Mouse (Mus musculus): ENCODE measurements around the gene Lrpprc. TPM values are rescaled to one million over a fixed set of nuclear protein-coding genes. Genes with fewer than 3 reads are reported as not detected.

The Lrpprc gene
- polyA plus RNA-seq, 1 experiment from 2014 or later: 41.1 TPM

DNA sequence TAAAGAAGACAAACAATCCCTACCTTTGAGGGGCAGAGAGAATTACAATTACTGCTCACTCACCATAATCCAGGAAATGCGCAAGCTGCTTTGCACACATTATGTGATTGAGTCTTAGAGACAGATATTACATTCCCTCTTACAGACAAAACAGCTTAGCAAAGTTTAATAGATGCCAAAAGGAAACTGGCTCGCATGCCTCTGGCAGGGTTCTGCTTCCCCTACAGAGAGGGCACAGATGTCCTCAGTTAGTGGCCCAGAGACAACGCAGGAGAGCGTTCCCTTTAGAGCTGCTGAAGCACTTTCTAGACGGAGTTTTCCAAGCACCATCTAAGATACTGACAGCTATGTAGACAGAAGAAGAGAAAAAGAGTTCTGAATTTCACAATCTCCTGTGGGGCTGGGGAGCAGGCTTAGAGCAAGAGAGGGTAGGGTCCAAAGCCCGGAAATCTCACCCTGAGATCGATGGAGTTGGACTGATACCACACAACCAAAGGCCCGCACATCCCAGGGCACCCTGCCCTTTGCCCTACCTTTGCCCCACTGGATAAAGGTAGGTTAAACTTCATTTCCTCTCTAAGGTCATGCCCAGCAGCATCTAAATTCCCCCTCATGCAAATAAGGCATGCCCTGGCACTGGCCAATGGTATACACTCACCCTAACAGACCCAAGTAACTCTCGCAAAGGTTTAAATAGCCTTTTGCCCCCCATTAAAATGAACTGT, 52.4 kb downstream of the Lrpprc start:
- Histone ChIP-seq H3K36me3 (peaks cover 11% of the 10 kb centered on the region; the same call in 1 of the 2 replicates), H3K4me1 (peaks cover 27% of the 10 kb centered on the region), H3K4me3 (no peak overlapping the region), H3K9ac (no peak overlapping the region), H3K27me3 (no peaks in the 10 kb centered on the region), H3K27ac (peak overlapping the region; percentile 81), H3K9me3 (no peaks in the 10 kb centered on the region), H3K4me2 (peak overlapping the region; percentile 9)
- 31% methylated on average over 9 of the region's 9 CpGs for WGBS
- no peak for ATAC-seq (ENCODE audit: insufficient number of reproducible peaks, insufficient read depth, low FRiP score, low TSS enrichment, low read depth)

DNA sequence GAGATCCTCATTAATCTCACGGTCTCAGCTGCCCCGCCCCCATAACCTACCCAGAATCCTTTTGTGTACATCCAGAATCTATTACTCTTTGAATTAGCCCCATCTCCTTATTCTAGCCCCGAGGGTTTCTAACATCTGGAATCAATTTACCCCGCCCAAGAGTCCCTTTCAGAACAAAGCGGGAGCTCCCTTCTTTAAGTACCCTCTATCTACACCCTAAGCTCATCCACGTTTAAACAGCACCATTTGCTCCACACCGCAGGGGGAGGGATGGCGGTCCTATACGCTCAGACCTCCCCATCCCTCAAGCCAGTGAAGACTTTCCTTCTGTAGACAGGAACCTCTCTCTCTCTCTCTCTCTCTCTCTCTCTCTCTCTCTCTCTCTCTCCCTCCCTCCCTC, 53.9 kb downstream of the Lrpprc start:
- WGBS: 21% methylated on average over 9 of the region's 9 CpGs
- Histone ChIP-seq H3K27ac (no peak overlapping the region; the same call in 1 of the 2 replicates), H3K27me3 (no peaks in the 10 kb centered on the region), H3K4me1 (peaks cover 24% of the 10 kb centered on the region), H3K9ac (no peak overlapping the region), H3K4me2 (peak overlapping the region; percentile 26; the same call in 1 of the 2 replicates), H3K4me3 (no peak overlapping the region), H3K36me3 (peaks cover 13% of the 10 kb centered on the region; the same call in 1 of the 2 replicates), H3K9me3 (no peaks in the 10 kb centered on the region)
- no peak for ATAC-seq (ENCODE audit: insufficient number of reproducible peaks, insufficient read depth, low FRiP score, low TSS enrichment, low read depth)

DNA sequence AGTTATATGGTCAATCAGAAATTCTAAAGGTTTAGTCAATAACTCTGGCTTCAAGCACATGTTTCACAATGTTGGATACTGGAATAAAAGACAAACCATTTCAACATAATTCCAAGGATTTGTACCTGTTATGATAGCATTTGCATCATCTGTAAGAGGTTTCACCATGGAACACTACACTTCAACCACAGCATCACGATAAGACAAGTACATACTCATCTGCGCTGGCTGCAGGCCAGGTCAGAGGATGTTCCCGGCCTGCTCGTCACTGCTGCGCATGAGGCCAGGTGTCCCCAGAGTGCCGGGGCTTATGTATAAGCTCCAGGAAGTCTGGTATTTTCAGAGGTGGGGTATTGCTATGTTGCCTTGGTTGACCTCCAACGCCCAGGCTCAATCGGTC, 58.0 kb downstream of the Lrpprc start:
- 92% methylated on average over 8 of the region's 8 CpGs for WGBS
- Histone ChIP-seq H3K27ac (no peak overlapping the region), H3K4me3 (no peak overlapping the region), H3K4me1 (peaks cover 8% of the 10 kb centered on the region), H3K27me3 (no peaks in the 10 kb centered on the region), H3K9me3 (no peaks in the 10 kb centered on the region), H3K36me3 (peaks cover 31% of the 10 kb centered on the region), H3K9ac (no peak overlapping the region), H3K4me2 (no peak overlapping the region)
- no peak for ATAC-seq (ENCODE audit: insufficient number of reproducible peaks, insufficient read depth, low FRiP score, low TSS enrichment, low read depth)

DNA sequence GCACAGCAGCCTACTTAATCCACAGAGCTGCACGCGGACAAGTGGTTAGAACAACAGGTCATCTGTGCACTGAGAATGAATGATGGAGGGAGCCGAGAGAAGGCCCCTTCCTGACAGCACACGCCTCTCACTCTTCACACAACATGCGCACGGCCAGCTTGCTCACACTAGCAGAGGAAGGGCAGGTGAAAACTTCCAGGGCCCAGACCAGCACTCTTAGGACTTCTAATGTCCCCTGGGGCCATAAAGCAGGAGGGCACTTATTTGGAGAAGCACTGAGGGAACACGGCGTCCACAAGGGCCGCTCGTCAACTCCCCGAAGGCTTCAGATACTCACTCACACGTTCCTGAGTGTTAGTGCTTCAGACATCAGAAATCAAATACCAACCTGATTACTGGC, 59.2 kb downstream of the Lrpprc start:
- no peak overlapping the region for H3K27ac ChIP-seq
- no peaks in the 10 kb centered on the region for H3K9me3 ChIP-seq
- ATAC-seq (ENCODE audit: insufficient number of reproducible peaks, insufficient read depth, low FRiP score, low TSS enrichment, low read depth): no peak
- H3K9ac ChIP-seq: no peak overlapping the region
- 90% methylated on average over 12 of the region's 12 CpGs for WGBS
- no peak overlapping the region for H3K4me2 ChIP-seq
- no peaks in the 10 kb centered on the region for H3K4me1 ChIP-seq
- H3K36me3 ChIP-seq: peaks cover 33% of the 10 kb centered on the region
- H3K27me3 ChIP-seq: no peaks in the 10 kb centered on the region
- no peak overlapping the region for H3K4me3 ChIP-seq

DNA sequence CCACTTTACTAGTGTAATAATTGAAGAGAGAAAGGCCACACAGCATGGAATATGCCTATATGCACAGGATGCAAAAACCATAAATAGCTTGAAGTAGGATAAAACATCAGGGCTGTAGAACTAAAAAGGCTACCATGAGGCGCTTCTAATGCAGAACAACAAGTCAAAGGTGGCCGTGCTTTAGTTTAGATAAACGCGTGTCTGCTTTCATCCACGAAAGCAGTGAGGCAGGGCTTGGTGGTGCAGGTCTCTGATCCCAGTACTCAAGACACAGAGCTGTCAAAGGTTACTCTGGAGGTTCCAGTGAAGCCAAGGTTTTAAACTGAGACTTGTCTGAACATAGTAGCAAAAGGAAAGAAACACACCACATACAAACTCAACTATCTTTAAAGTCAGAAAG, 61.4 kb downstream of the Lrpprc start:
- 92% methylated on average over 5 of the region's 5 CpGs for WGBS
- no peak overlapping the region for H3K4me3 ChIP-seq
- no peaks in the 10 kb centered on the region for H3K27me3 ChIP-seq
- H3K27ac ChIP-seq: no peak overlapping the region
- peaks cover 48% of the 10 kb centered on the region for H3K36me3 ChIP-seq
- H3K4me2 ChIP-seq: no peak overlapping the region
- no peak overlapping the region for H3K9ac ChIP-seq
- no peak for ATAC-seq (ENCODE audit: insufficient number of reproducible peaks, insufficient read depth, low FRiP score, low TSS enrichment, low read depth)
- no peaks in the 10 kb centered on the region for H3K9me3 ChIP-seq
- no peaks in the 10 kb centered on the region for H3K4me1 ChIP-seq

DNA sequence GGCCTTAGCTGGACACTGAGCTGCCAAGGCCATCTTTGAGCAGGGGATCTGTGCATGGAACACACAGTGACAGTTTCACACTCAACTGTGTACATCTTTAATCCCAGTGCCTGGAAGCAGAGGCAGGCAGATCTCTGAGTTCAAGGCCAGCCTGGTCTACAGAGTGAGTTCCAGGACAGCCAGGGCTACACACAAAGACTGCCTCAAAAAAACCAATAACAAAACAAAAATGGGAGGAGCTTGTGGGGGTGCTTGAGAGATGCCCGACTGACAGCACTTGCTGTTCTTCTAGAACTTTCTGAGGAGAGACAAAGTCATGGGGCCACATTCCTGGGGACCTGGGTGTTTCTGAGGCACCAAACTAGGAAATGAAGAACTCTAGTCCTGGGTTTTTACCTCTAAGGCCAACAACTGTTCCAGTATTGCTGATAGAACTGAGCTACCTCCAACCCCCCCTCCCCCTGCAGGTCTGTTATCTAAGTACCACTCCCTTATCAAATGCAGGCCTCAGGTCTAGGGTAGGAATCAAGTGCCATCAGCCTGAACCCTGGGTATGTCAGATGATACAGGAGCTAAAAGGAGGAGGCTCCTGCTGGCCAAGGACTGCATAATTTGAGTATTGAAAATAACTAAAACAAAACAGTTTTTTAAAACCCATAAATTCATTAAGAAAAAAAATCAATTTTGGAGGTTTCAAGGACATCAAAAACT, 62.2 kb downstream of the Lrpprc start:
- Histone ChIP-seq H3K4me3 (no peak overlapping the region), H3K4me1 (no peaks in the 10 kb centered on the region), H3K9ac (no peak overlapping the region), H3K27ac (no peak overlapping the region), H3K27me3 (no peaks in the 10 kb centered on the region), H3K9me3 (no peaks in the 10 kb centered on the region), H3K36me3 (peaks cover 51% of the 10 kb centered on the region), H3K4me2 (no peak overlapping the region)
- no peak for ATAC-seq (ENCODE audit: insufficient number of reproducible peaks, insufficient read depth, low FRiP score, low TSS enrichment, low read depth)
- 79% methylated on average over 1 of the region's 1 CpGs for WGBS

DNA sequence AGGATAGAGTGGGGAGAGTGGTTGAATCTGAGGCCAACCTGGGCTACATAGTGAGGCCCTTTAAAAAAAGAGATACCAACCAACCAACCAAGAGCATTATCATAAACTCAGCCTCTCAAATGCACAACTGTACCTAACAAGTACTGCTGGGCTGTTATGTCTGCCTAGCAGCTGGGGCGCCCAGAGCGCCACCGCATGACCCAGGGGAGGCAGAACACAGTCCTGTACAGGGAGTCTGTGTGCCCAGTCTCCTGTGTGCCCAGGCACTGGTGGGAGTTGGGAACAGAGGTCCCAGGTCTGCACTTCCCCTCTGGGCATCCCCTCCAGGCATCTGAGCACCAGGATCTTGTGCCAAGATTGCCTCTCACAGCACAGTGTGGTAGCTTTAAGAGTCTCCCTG, 65.4 kb downstream of the Lrpprc start:
- peaks cover 55% of the 10 kb centered on the region for H3K36me3 ChIP-seq
- H3K4me3 ChIP-seq: no peak overlapping the region
- H3K27ac ChIP-seq: no peak overlapping the region
- H3K27me3 ChIP-seq: no peaks in the 10 kb centered on the region
- no peaks in the 10 kb centered on the region for H3K4me1 ChIP-seq
- 93% methylated on average over 3 of the region's 3 CpGs for WGBS
- H3K9ac ChIP-seq: no peak overlapping the region
- no peaks in the 10 kb centered on the region for H3K9me3 ChIP-seq
- no peak for ATAC-seq (ENCODE audit: insufficient number of reproducible peaks, insufficient read depth, low FRiP score, low TSS enrichment, low read depth)
- H3K4me2 ChIP-seq: no peak overlapping the region

DNA sequence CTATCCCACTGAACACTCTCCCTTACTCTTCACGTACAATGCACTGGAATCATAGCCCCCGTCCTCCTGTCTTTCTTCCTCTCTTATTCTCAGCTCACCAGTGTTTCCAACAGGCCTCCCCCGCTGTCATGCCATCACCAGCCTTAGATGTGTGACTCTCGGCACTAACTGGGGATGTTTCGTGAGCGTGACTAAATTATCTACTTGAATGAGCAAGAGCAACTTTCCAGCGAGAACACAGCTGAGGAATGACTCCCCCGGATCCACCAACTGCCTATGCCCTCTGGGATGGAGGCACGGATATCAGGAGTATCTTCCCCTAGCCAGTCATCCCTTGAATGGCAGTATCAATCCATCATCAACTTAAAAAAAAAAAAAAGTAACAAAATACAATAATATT, 66.6 kb downstream of the Lrpprc start:
- H3K4me2 ChIP-seq: no peak overlapping the region
- H3K27me3 ChIP-seq: no peaks in the 10 kb centered on the region
- H3K36me3 ChIP-seq: peaks cover 50% of the 10 kb centered on the region
- no peak overlapping the region for H3K4me3 ChIP-seq
- ATAC-seq (ENCODE audit: insufficient number of reproducible peaks, insufficient read depth, low FRiP score, low TSS enrichment, low read depth): no peak
- H3K27ac ChIP-seq: no peak overlapping the region
- no peaks in the 10 kb centered on the region for H3K4me1 ChIP-seq
- WGBS: 79% methylated on average over 9 of the region's 9 CpGs
- no peak overlapping the region for H3K9ac ChIP-seq
- H3K9me3 ChIP-seq: no peaks in the 10 kb centered on the region

DNA sequence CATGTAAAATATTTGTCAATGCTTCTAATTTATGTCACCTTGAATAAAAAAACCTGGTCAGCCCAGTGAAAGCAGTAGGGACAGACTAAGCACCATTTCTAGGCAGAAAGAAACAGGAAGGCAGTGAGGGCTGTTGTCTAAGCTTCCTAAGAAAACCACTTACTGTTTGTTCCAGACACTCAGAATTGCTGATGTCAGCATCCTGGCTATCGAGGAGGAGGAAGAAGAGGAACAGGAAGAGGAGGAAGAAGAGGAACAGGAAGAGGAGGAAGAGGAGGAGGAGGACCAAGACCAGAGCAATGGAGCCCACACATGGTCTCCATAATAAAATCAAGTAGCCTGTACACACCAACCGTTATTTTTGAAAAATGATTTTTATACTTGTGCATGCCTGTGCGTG, 71.5 kb downstream of the Lrpprc start:
- Histone ChIP-seq H3K4me1 (peaks cover 14% of the 10 kb centered on the region), H3K4me3 (no peak overlapping the region), H3K27ac (no peak overlapping the region), H3K9me3 (no peaks in the 10 kb centered on the region), H3K9ac (no peak overlapping the region), H3K4me2 (no peak overlapping the region), H3K36me3 (peaks cover 27% of the 10 kb centered on the region), H3K27me3 (no peaks in the 10 kb centered on the region)
- 76% methylated on average over 3 of the region's 3 CpGs for WGBS
- ATAC-seq (ENCODE audit: insufficient number of reproducible peaks, insufficient read depth, low FRiP score, low TSS enrichment, low read depth): no peak

DNA sequence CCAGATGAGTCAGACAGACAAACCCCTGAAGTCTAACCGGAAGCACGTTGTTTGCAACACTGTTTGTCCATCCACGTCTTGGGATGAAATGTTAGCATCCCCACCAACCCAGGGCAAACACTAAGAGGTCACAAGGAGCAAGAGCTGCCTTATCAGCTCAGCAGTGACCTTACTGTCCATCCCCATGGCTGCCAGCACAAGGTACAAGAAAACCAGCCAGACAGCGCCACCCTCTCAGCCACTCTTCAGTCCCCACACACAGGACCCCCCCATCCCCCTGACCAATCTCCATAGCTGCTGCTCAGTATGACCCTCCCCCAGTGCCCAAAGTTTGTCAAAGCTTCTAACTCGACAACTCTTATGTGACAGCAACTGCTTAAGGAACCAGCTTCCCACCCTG, 73.2 kb downstream of the Lrpprc start:
- no peak for ATAC-seq (ENCODE audit: insufficient number of reproducible peaks, insufficient read depth, low FRiP score, low TSS enrichment, low read depth)
- peaks cover 17% of the 10 kb centered on the region for H3K4me1 ChIP-seq
- H3K27me3 ChIP-seq: no peaks in the 10 kb centered on the region
- no peak overlapping the region for H3K27ac ChIP-seq
- H3K9me3 ChIP-seq: no peaks in the 10 kb centered on the region
- H3K9ac ChIP-seq: no peak overlapping the region
- H3K4me2 ChIP-seq: no peak overlapping the region
- no peak overlapping the region for H3K4me3 ChIP-seq
- peaks cover 22% of the 10 kb centered on the region for H3K36me3 ChIP-seq
- WGBS: 35% methylated on average over 5 of the region's 5 CpGs

DNA sequence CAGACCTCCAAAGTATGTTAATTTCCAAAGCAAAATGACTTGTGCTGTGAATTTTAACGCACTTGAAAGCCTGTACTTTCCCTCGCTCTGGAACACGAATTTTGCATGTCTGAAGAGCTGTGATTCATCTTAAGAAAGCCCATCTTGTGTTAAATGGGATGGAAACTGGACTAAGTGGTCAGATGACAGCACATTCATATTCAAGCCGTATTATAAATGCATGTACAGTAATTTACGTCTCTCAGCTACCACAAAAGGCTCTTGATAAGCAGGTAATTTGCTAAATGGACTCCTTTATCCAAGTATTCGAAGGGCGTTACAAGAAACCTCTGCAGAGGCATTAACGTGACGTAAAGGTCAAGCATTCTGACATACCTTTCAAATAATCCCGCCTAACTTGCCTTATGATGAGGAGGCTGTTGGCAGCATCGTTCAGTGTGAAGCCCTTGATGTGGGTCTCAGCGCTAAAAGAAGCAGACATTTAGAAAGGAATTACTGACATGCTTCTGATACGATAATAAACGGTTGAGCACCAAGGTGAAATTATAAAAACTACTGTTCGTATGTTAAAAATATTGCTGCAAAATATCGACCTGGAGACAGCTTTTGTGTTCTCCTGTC, 74.2 kb downstream of the Lrpprc start:
- 66% methylated on average over 16 of the region's 16 CpGs for WGBS
- H3K36me3 ChIP-seq: peaks cover 17% of the 10 kb centered on the region
- no peaks in the 10 kb centered on the region for H3K27me3 ChIP-seq
- no peaks in the 10 kb centered on the region for H3K9me3 ChIP-seq
- H3K4me3 ChIP-seq: no peak overlapping the region
- peaks cover 17% of the 10 kb centered on the region for H3K4me1 ChIP-seq
- H3K9ac ChIP-seq: no peak overlapping the region
- no peak overlapping the region for H3K4me2 ChIP-seq
- H3K27ac ChIP-seq: no peak overlapping the region
- no peak for ATAC-seq (ENCODE audit: insufficient number of reproducible peaks, insufficient read depth, low FRiP score, low TSS enrichment, low read depth)

DNA sequence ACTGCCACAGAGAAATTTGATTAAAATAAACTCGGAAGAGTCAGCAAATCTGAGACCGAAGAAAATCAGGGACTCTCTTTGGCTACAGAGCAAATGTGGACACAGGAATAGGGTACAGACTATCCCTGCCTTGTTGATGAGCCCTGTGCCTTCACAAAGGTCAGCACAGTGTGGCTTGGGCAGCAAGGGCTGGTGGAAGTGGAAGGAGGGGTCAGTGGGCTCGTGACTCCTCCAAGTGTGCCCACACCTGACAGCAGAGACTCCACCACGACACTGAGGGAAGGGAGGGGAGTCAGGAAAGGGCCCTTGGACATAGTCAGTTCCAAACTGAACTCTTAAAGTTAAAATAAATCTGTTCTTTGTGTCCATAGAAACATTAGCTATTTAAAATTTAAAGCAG, 75.7 kb downstream of the Lrpprc start:
- 49% methylated on average over 4 of the region's 4 CpGs for WGBS
- Histone ChIP-seq H3K9ac (no peak overlapping the region), H3K4me3 (no peak overlapping the region), H3K36me3 (peaks cover 11% of the 10 kb centered on the region), H3K4me2 (no peak overlapping the region), H3K27me3 (no peaks in the 10 kb centered on the region), H3K4me1 (peaks cover 17% of the 10 kb centered on the region), H3K27ac (no peak overlapping the region), H3K9me3 (no peaks in the 10 kb centered on the region)
- no peak for ATAC-seq (ENCODE audit: insufficient number of reproducible peaks, insufficient read depth, low FRiP score, low TSS enrichment, low read depth)

All from embryonic facial prominence, embryonic 13.5 days (tissue).